Mouse (Mus musculus) thymus, adult 2 months (tissue): ENCODE results near the gene Gm36210. TPM values are rescaled to one million over a fixed set of nuclear protein-coding genes. Genes with fewer than 3 reads are reported as not detected.

ENCODE experiments used
- DNase-seq: peaks from one replicate; pipeline ENCODE4 v3.0.0; 2021
- H3K27ac ChIP-seq: fragments of 200-500 bp; 2 replicates; pipeline ENCODE4 v1.5.1; 2012; ENCODE audit warnings: low read length, control low read depth; ENCODE audit not compliant: control insufficient read depth, insufficient read depth
- H3K27me3 ChIP-seq: fragments of 200-500 bp; 2 replicates; pipeline ENCODE4 v1.6.1; 2012; ENCODE audit warnings: mild to moderate bottlenecking, low read length, moderate library complexity, mixed read lengths; ENCODE audit not compliant: control insufficient read depth, insufficient read depth
- H3K36me3 ChIP-seq: fragments of 200-500 bp; 2 replicates; pipeline ENCODE4 v1.6.1; 2012; ENCODE audit warnings: mild to moderate bottlenecking, low read length, moderate library complexity; ENCODE audit not compliant: control insufficient read depth, insufficient read depth
- H3K4me1 ChIP-seq: fragments of 200-500 bp; replicated peaks from 2 replicates; pipeline ENCODE4 v1.6.1; 2012; ENCODE audit warnings: low read length; ENCODE audit not compliant: control insufficient read depth, insufficient read depth
- H3K4me3 ChIP-seq: fragments of 200-500 bp; 2 replicates; pipeline ENCODE4 v1.5.1; 2012; ENCODE audit warnings: mild to moderate bottlenecking, low read length, control low read depth, moderate library complexity; ENCODE audit not compliant: control insufficient read depth, insufficient read depth
- CTCF ChIP-seq: fragments of 200-500 bp; IDR thresholded peaks from 2 replicates; pipeline ENCODE4 v1.5.1; 2012; ENCODE audit warnings: mild to moderate bottlenecking, control low read depth, low read length, moderate library complexity, borderline replicate concordance; ENCODE audit not compliant: control insufficient read depth, poor library complexity, insufficient read depth; ENCODE audit errors: extremely low read depth
- POLR2A ChIP-seq: fragments of 200-500 bp; IDR thresholded peaks from 2 replicates; pipeline ENCODE4 v1.6.1; 2012; ENCODE audit warnings: mild to moderate bottlenecking, low read length, control low read depth, moderate library complexity; ENCODE audit not compliant: control insufficient read depth, poor library complexity, insufficient read depth; ENCODE audit errors: extremely low read depth
- WGBS: fragments of 180-500 bp; shearing (Covaris S2); methylation state at CpG from one replicate; pipeline ENCODE4 v1.1.7; 2018; 5-methylcytosine and 5-hydroxymethylcytosine counted together
- polyA plus RNA-seq: library from polyadenylated mRNA; depleted of rRNA; stranded (reverse); fragments of >200 nt; gene quantifications from 2 replicates; pipeline ENCODE4 v1.2.3, GENCODE M21; 2012

Gm36210 gene
- polyA plus RNA-seq, 1 experiment = 0.15 TPM

DNA sequence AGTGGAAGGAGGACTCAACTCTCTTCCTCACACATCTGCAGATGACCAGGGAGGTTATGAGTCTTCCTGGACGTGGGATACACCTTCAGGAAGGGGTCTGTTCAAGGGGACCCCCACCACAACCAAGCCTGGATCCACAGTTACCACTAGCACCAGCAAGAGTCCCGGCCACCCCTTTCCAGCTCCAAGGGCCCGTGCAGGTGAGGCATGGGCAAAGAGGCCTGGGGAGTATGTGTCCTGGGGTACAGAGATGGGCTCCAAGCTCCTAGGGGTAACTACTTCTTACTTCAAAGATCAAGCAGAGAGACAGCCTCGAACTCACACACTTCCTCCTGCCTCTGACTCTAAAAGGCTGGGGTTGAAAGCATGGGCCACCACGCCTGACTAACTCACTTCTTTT is 36.4 kb upstream of the Gm36210 start:
- no peak overlapping the region for H3K4me3 ChIP-seq
- DNase-seq = no peak
- 54% methylated on average over 5 of the region's 5 CpGs for WGBS

DNA sequence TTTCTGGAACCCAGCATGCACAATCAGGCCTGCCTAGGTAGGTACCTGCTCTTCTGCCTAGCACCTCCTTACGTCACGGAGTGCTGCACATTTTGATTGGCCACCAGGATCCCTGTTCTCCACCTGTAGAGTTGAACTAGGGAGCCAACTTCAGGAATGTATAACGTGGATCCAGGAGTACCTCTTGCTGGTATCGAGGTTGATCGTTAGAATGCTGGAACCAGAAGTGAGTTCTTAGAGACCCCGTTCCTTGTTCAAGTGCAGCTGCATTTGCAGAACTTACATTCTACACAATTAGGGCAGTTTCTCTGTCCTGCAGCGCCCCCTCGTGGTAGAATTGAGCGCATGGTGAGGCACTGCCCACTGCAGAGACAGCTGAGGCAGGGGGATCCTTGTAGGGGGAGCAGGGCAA is 33.8 kb upstream of the Gm36210 start:
- H3K36me3 ChIP-seq = no peaks in the 10 kb centered on the region
- TF ChIP-seq CTCF (peak; percentile 77; the same call in 1 of the 2 replicates), POLR2A (no peak)
- no peak overlapping the region for H3K27ac ChIP-seq
- H3K4me1 ChIP-seq = peaks cover 4% of the 10 kb centered on the region
- no peak overlapping the region for H3K4me3 ChIP-seq
- DNase-seq = peak; percentile 84
- 16% methylated on average over 9 of the region's 9 CpGs for WGBS
- H3K27me3 ChIP-seq = no peaks in the 10 kb centered on the region

More for the DNA sequence above, 36.4 kb upstream of the Gm36210 start:
- H3K36me3 ChIP-seq = no peaks in the 10 kb centered on the region
- no peak for TF ChIP-seq POLR2A
- no peak for TF ChIP-seq CTCF
- H3K4me1 ChIP-seq = peaks cover 5% of the 10 kb centered on the region
- no peaks in the 10 kb centered on the region for H3K27me3 ChIP-seq
- no peak overlapping the region for H3K27ac ChIP-seq

DNA sequence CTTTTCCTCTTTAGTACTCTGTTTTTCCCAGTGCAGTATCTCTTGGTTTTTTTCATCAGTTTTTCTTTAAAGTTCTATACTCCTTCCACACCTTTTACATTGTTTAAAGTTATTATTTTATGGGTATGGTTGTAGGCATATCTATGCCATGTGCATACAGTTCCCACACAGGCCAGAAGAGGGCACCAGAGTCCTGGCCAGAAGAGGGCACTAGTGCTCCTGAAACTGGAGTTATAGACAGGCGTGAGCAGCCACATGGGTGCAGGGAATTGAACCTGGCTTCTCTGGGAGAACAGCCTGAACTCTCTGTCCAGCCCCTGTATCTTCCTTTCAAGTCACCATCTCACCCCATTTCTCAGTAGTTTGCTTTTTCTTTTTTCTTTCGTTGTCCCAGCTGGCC is 32.1 kb upstream of the Gm36210 start:
- Histone ChIP-seq H3K27me3 (no peaks in the 10 kb centered on the region), H3K36me3 (no peaks in the 10 kb centered on the region), H3K4me1 (peaks cover 2% of the 10 kb centered on the region), H3K4me3 (no peak overlapping the region), H3K27ac (no peak overlapping the region)
- DNase-seq = peak; percentile 84
- TF ChIP-seq CTCF (peak; percentile 59; the same call in 1 of the 2 replicates), POLR2A (no peak)
- 35% methylated on average over 2 of the region's 2 CpGs for WGBS

DNA sequence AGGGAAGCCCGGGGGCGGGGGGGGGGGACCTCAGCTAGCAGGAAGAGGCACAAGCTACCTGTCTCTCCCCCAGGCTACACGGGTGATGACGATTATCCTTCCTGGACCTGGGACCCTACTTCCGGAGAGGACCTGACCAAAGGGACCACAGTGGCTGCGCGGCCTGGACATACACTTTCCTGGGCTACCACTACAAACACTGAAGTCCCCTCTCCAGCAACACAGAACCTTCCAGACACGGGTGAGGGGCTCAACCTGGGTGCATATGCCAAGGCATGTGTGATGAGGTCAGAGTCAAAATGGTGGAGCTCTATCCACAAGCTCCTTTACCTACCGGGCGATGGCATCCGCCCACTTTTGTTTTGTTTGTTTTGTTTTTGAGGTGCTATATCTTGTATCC is 31.1 kb upstream of the Gm36210 start:
- Histone ChIP-seq H3K4me3 (no peak overlapping the region), H3K4me1 (no peaks in the 10 kb centered on the region), H3K36me3 (no peaks in the 10 kb centered on the region), H3K27me3 (no peaks in the 10 kb centered on the region), H3K27ac (no peak overlapping the region)
- 77% methylated on average over 11 of the region's 11 CpGs for WGBS
- TF ChIP-seq CTCF (no peak), POLR2A (no peak)
- DNase-seq = no peak

- TF ChIP-seq CTCF = no peak
- TF ChIP-seq POLR2A = no peak
These were observed 30.5 kb upstream of the Gm36210 start for GRCm38 (mm10) chr7:4936832-4937231.

DNA sequence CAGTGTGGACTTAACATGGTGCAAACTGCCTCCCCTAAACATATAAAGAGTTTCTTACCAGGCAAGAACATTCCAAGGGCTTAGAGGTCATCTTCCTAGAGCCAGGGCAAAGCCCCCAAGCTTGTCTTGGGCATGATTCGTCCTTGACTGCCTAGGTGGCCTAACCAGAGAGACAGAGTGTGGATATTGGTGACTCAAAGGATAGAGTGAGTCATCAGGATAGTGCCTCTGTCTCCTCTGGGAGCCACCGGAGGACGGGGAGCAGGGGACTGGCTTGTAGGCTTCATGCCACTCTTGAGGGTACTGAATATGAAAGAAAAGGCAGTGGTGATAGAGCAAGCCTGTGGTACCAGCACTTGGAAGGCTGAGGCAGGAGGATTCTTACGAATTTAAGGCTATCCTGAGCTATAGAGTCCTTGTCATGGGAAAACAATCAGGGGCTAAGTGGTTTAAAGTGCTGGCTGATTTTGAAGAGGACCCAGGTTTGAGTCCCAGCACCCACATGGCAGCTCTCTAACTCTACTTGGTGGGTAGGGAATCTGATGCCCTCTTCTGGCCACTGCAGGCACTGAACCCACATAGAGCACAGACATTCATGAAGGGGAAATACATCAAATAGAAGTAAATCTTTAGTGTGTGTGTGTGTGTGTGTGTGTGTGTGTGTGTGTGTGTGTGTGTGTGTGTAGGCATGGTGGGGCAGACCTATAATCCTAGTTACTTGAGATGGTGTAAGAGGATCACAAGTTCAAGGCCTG is 28.0 kb upstream of the Gm36210 start:
- Histone ChIP-seq H3K36me3 (no peaks in the 10 kb centered on the region), H3K4me3 (no peak overlapping the region), H3K4me1 (no peaks in the 10 kb centered on the region), H3K27ac (no peak overlapping the region), H3K27me3 (no peaks in the 10 kb centered on the region)
- TF ChIP-seq CTCF (no peak), POLR2A (no peak)
- WGBS = 82% methylated on average over 4 of the region's 4 CpGs
- DNase-seq = no peak

More at GRCm38 (mm10) chr7:4936832-4937231, 30.5 kb upstream of the Gm36210 start:
- no peaks in the 10 kb centered on the region for H3K36me3 ChIP-seq
- H3K4me3 ChIP-seq = no peak overlapping the region
- no peak for DNase-seq
- no peaks in the 10 kb centered on the region for H3K27me3 ChIP-seq
- WGBS = 67% methylated on average over 10 of the region's 10 CpGs
- no peak overlapping the region for H3K27ac ChIP-seq
- H3K4me1 ChIP-seq = no peaks in the 10 kb centered on the region

DNA sequence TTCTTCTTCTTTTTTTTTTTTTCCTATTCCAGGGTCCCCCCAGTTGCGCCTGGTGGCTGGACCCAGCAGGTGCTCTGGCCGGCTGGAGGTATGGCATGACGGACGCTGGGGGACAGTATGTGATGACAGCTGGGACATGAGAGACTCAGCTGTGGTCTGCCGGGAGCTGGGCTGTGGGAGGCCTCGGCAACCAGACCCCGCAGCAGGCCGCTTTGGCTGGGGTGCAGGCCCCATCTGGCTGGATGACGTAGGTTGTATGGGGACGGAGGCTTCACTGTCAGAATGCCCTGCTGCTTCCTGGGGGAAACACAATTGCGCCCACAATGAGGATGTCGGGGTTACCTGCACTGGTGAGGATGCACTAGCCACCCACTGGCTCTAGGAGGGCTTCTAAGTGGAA is 26.8 kb upstream of the Gm36210 start:
- Histone ChIP-seq H3K4me3 (no peak overlapping the region), H3K27me3 (no peaks in the 10 kb centered on the region), H3K4me1 (no peaks in the 10 kb centered on the region), H3K36me3 (no peaks in the 10 kb centered on the region), H3K27ac (no peak overlapping the region)
- no peak for DNase-seq
- TF ChIP-seq POLR2A (no peak), CTCF (no peak)
- WGBS = 63% methylated on average over 12 of the region's 12 CpGs
